Mouse (Mus musculus) midbrain, embryonic 15.5 days (tissue): ENCODE measurements at regions not wholly inside any gene's neighbourhood (a gene's known extent, or its start where the extent isn't known, plus 50 kb on each side); places are given as distances from the start of the nearest gene placed in this dataset.
"Not testable (repeated sequence)": the region's sequence is repeated elsewhere in the genome, so short reads cannot be mapped to it uniquely, and the experiment has no call there.

Experiments
- ATAC-seq: fragments of 200-750 bp; cut with Nextera tagmentation; replicated peaks from 2 replicates; pipeline ENCODE4 v1.8.0; 2017; ENCODE audit warnings: moderate TSS enrichment
- H3K27ac ChIP-seq: fragments of 300-500 bp; sonication (generic); 2 replicates; pipeline ENCODE4 v1.5.1; 2015; ENCODE audit warnings: mild to moderate bottlenecking, inconsistent platforms
- H3K27me3 ChIP-seq: fragments of 300-500 bp; sonication (generic); replicated peaks from 2 replicates; pipeline ENCODE4 v1.6.1; 2015; ENCODE audit warnings: inconsistent platforms
- H3K36me3 ChIP-seq: fragments of 300-500 bp; sonication (generic); replicated peaks from 2 replicates; pipeline ENCODE4 v1.6.1; 2015; ENCODE audit warnings: inconsistent platforms
- H3K4me1 ChIP-seq: fragments of 300-500 bp; sonication (generic); 2 replicates; pipeline ENCODE4 v1.6.1; 2015; ENCODE audit warnings: inconsistent platforms
- H3K4me2 ChIP-seq: fragments of 300-500 bp; sonication (generic); 2 replicates; pipeline ENCODE4 v1.6.1; 2015; ENCODE audit warnings: inconsistent platforms, mild to moderate bottlenecking, moderate library complexity
- H3K4me3 ChIP-seq: fragments of 300-500 bp; sonication (generic); 2 replicates; pipeline ENCODE4 v1.5.1; 2015; ENCODE audit warnings: mild to moderate bottlenecking, inconsistent platforms
- H3K9ac ChIP-seq: fragments of 300-500 bp; sonication (generic); 2 replicates; pipeline ENCODE4 v1.6.1; 2015; ENCODE audit warnings: mild to moderate bottlenecking, inconsistent platforms
- H3K9me3 ChIP-seq: fragments of 300-500 bp; sonication (generic); 2 replicates; pipeline ENCODE4 v1.6.1; 2016; ENCODE audit warnings: inconsistent platforms
- WGBS: fragments of 180-500 bp; shearing (Covaris S2); methylation state at CpG from one replicate; pipeline ENCODE4 v1.1.7; 2015; ENCODE audit warnings: mixed read lengths; 5-methylcytosine and 5-hydroxymethylcytosine counted together

DNA sequence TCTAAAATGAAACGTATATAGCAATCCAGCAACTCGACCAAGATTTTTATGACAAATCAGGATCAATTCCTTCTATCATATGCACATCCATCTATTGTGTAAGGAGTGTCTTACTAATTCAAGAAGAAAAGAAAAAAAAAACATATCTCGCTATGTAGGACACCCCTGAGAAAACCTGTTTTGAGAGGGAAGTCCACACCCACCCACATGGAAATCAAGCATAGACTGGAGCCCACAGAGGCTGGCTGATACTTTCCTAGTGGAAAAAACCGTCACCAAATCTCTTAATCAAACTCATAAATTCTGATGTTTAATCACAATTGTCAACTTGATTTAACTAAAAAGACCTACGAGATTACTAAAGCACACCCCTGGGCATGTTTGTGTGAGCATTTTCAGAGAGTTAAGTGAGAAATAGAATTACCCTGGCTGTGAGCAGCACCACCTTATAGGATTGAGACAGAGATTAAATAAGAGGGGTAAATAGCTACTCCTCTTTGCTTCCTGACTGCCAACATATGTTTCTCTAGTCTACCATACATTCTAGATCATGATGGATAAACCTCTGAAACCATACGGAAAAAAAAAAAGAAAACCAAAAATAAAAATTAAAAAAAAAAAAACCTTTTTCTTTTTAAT is 525.9 kb downstream of the Gm10283 start:
- no peak overlapping the region for H3K27ac ChIP-seq
- 84% methylated on average over 6 of the region's 6 CpGs for WGBS
- no peaks in the 10 kb centered on the region for H3K27me3 ChIP-seq
- no peak overlapping the region for H3K9ac ChIP-seq
- no peak overlapping the region for H3K4me3 ChIP-seq
- ATAC-seq: no peak
- no peak overlapping the region for H3K4me2 ChIP-seq
- H3K4me1 ChIP-seq: no peaks in the 10 kb centered on the region
- no peaks in the 10 kb centered on the region for H3K36me3 ChIP-seq
- no peaks in the 10 kb centered on the region for H3K9me3 ChIP-seq

GRCm38 (mm10) chr8:59965416-59965815 is 537.6 kb downstream of the Gm10283 start:
- Histone ChIP-seq H3K36me3 (no peaks in the 10 kb centered on the region), H3K4me3 (no peak overlapping the region), H3K4me1 (no peaks in the 10 kb centered on the region), H3K4me2 (no peak overlapping the region), H3K9me3 (no peaks in the 10 kb centered on the region), H3K9ac (no peak overlapping the region), H3K27ac (no peak overlapping the region), H3K27me3 (no peaks in the 10 kb centered on the region)
- no peak for ATAC-seq
- WGBS: 89% methylated on average over 2 of the region's 2 CpGs

GRCm38 (mm10) chr8:59963234-59963633 is 539.8 kb downstream of the Gm10283 start:
- H3K4me1 ChIP-seq: no peaks in the 10 kb centered on the region
- H3K36me3 ChIP-seq: no peaks in the 10 kb centered on the region
- H3K4me2 ChIP-seq: no peak overlapping the region
- H3K9ac ChIP-seq: no peak overlapping the region
- H3K4me3 ChIP-seq: no peak overlapping the region
- no peaks in the 10 kb centered on the region for H3K27me3 ChIP-seq
- no peak overlapping the region for H3K27ac ChIP-seq
- no peak for ATAC-seq
- H3K9me3 ChIP-seq: no peaks in the 10 kb centered on the region

- H3K4me2 ChIP-seq, H3K27ac ChIP-seq, H3K4me3 ChIP-seq, H3K9ac ChIP-seq, H3K36me3 ChIP-seq, H3K27me3 ChIP-seq, H3K4me1 ChIP-seq, H3K9me3 ChIP-seq: not testable (repeated sequence)
- 0 out of 2 replicates have a peak, but pooled peaks have one; percentile 48 for ATAC-seq
- 55% methylated on average over 6 of the region's 6 CpGs for WGBS
Measured at GRCm38 (mm10) chr8:59953741-59954140, 549.3 kb downstream of the Gm10283 start.

DNA sequence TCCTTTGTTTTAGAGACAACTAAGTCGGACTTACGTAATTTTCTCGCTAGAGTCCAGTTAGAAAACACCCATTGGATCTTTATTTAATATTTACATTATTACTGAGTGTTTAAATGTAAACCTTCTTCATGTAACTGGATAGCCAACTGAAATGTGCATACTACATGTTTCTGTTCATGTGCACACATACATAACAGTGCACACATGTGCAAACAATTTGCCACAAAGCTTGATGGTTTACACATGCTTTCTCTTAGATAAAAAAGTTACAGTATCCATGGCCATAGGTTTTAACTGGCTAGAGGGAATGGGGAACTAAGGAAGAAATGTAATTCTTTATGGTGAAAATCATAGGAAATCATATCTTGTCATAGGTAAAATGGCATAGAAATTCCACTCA is 596.2 kb downstream of the Gm10283 start:
- no peaks in the 10 kb centered on the region for H3K4me1 ChIP-seq

More for the DNA sequence above, 596.2 kb downstream of the Gm10283 start:
- no peak overlapping the region for H3K27ac ChIP-seq
- H3K4me3 ChIP-seq: no peak overlapping the region
- no peaks in the 10 kb centered on the region for H3K9me3 ChIP-seq
- no peaks in the 10 kb centered on the region for H3K36me3 ChIP-seq
- H3K9ac ChIP-seq: no peak overlapping the region
- no peak for ATAC-seq
- 88% methylated on average over 3 of the region's 3 CpGs for WGBS
- H3K4me2 ChIP-seq: no peak overlapping the region
- no peaks in the 10 kb centered on the region for H3K27me3 ChIP-seq
